Mouse (Mus musculus): ENCODE data around the gene Pou2f1. TPM values are rescaled to one million over a fixed set of nuclear protein-coding genes. Genes with fewer than 3 reads are reported as not detected.

Pou2f1 gene
- polyA plus RNA-seq, 1 experiment = 21.2 TPM

- DNase-seq (ENCODE audit: low read depth) = no peak
- TF ChIP-seq CTCF (IDR thresholded peaks at IDR 0.05; ENCODE audit: borderline replicate concordance, extremely low read depth, insufficient read depth, insufficient read length) (no peak), POLR2A (IDR thresholded peaks at IDR 0.05; ENCODE audit: borderline replicate concordance, extremely low read depth, insufficient read depth, insufficient read length, poor library complexity, severe bottlenecking) (no peak)
These were observed 163.3 kb downstream of the Pou2f1 start for GRCm38 (mm10) chr1:165839201-165839600.

- peak; percentile 65 for DNase-seq (ENCODE audit: low read depth)
These were observed 164.9 kb downstream of the Pou2f1 start for GRCm38 (mm10) chr1:165837546-165837945.

GRCm38 (mm10) chr1:165836461-165836860 is 166.0 kb downstream of the Pou2f1 start:
- TF ChIP-seq CTCF (IDR thresholded peaks at IDR 0.05; ENCODE audit: borderline replicate concordance, extremely low read depth, insufficient read depth, insufficient read length) (no peak), POLR2A (IDR thresholded peaks at IDR 0.05; ENCODE audit: borderline replicate concordance, extremely low read depth, insufficient read depth, insufficient read length, poor library complexity, severe bottlenecking) (no peak)

More at GRCm38 (mm10) chr1:165837546-165837945, 164.9 kb downstream of the Pou2f1 start:
- TF ChIP-seq POLR2A (IDR thresholded peaks at IDR 0.05; ENCODE audit: borderline replicate concordance, extremely low read depth, insufficient read depth, insufficient read length, poor library complexity, severe bottlenecking) (no peak), CTCF (IDR thresholded peaks at IDR 0.05; ENCODE audit: borderline replicate concordance, extremely low read depth, insufficient read depth, insufficient read length) (no peak)

GRCm38 (mm10) chr1:165834633-165834975 is 167.9 kb downstream of the Pou2f1 start:
- TF ChIP-seq POLR2A (IDR thresholded peaks at IDR 0.05; ENCODE audit: borderline replicate concordance, extremely low read depth, insufficient read depth, insufficient read length, poor library complexity, severe bottlenecking) (no peak), CTCF (IDR thresholded peaks at IDR 0.05; ENCODE audit: borderline replicate concordance, extremely low read depth, insufficient read depth, insufficient read length) (no peak)
- DNase-seq (ENCODE audit: low read depth) = no peak

More at GRCm38 (mm10) chr1:165836461-165836860, 166.0 kb downstream of the Pou2f1 start:
- DNase-seq (ENCODE audit: low read depth) = no peak

GRCm38 (mm10) chr1:165833910-165834632 is 168.4 kb downstream of the Pou2f1 start:
- DNase-seq (ENCODE audit: low read depth) = peak; percentile 79
- TF ChIP-seq CTCF (IDR thresholded peaks at IDR 0.05; ENCODE audit: borderline replicate concordance, extremely low read depth, insufficient read depth, insufficient read length) (no peak), POLR2A (IDR thresholded peaks at IDR 0.05; ENCODE audit: borderline replicate concordance, extremely low read depth, insufficient read depth, insufficient read length, poor library complexity, severe bottlenecking) (no peak)

- no peak for DNase-seq (ENCODE audit: low read depth)
- TF ChIP-seq CTCF (IDR thresholded peaks at IDR 0.05; ENCODE audit: borderline replicate concordance, extremely low read depth, insufficient read depth, insufficient read length) = no peak
- no peak for TF ChIP-seq POLR2A (IDR thresholded peaks at IDR 0.05; ENCODE audit: borderline replicate concordance, extremely low read depth, insufficient read depth, insufficient read length, poor library complexity, severe bottlenecking)
These were observed 169.2 kb downstream of the Pou2f1 start for GRCm38 (mm10) chr1:165833244-165833643.

GRCm38 (mm10) chr1:165829890-165830289 is 172.6 kb downstream of the Pou2f1 start:
- TF ChIP-seq CTCF (IDR thresholded peaks at IDR 0.05; ENCODE audit: borderline replicate concordance, extremely low read depth, insufficient read depth, insufficient read length) (no peak), POLR2A (IDR thresholded peaks at IDR 0.05; ENCODE audit: borderline replicate concordance, extremely low read depth, insufficient read depth, insufficient read length, poor library complexity, severe bottlenecking) (no peak)
- DNase-seq (ENCODE audit: low read depth) = no peak

- no peak for TF ChIP-seq POLR2A (IDR thresholded peaks at IDR 0.05; ENCODE audit: borderline replicate concordance, extremely low read depth, insufficient read depth, insufficient read length, poor library complexity, severe bottlenecking)
- TF ChIP-seq CTCF (IDR thresholded peaks at IDR 0.05; ENCODE audit: borderline replicate concordance, extremely low read depth, insufficient read depth, insufficient read length) = no peak
- DNase-seq (ENCODE audit: low read depth) = no peak
These were observed 173.9 kb downstream of the Pou2f1 start for GRCm38 (mm10) chr1:165828615-165829014.

- DNase-seq (ENCODE audit: low read depth) = no peak
- TF ChIP-seq CTCF (IDR thresholded peaks at IDR 0.05; ENCODE audit: borderline replicate concordance, extremely low read depth, insufficient read depth, insufficient read length) (no peak), POLR2A (IDR thresholded peaks at IDR 0.05; ENCODE audit: borderline replicate concordance, extremely low read depth, insufficient read depth, insufficient read length, poor library complexity, severe bottlenecking) (no peak)
These were observed 174.3 kb downstream of the Pou2f1 start for GRCm38 (mm10) chr1:165828173-165828572.

GRCm38 (mm10) chr1:165822031-165822430 is 180.4 kb downstream of the Pou2f1 start:
- TF ChIP-seq CTCF (IDR thresholded peaks at IDR 0.05; ENCODE audit: borderline replicate concordance, extremely low read depth, insufficient read depth, insufficient read length) (no peak), POLR2A (IDR thresholded peaks at IDR 0.05; ENCODE audit: borderline replicate concordance, extremely low read depth, insufficient read depth, insufficient read length, poor library complexity, severe bottlenecking) (no peak)
- DNase-seq (ENCODE audit: low read depth) = no peak

- DNase-seq (ENCODE audit: low read depth) = no peak
- no peak for TF ChIP-seq POLR2A (IDR thresholded peaks at IDR 0.05; ENCODE audit: borderline replicate concordance, extremely low read depth, insufficient read depth, insufficient read length, poor library complexity, severe bottlenecking)
These were observed 183.3 kb downstream of the Pou2f1 start for GRCm38 (mm10) chr1:165819147-165819546.

- DNase-seq (ENCODE audit: low read depth) = no peak
- TF ChIP-seq POLR2A (IDR thresholded peaks at IDR 0.05; ENCODE audit: borderline replicate concordance, extremely low read depth, insufficient read depth, insufficient read length, poor library complexity, severe bottlenecking) = no peak
- no peak for TF ChIP-seq CTCF (IDR thresholded peaks at IDR 0.05; ENCODE audit: borderline replicate concordance, extremely low read depth, insufficient read depth, insufficient read length)
These were observed 184.2 kb downstream of the Pou2f1 start for GRCm38 (mm10) chr1:165818145-165818860.
